Mouse (Mus musculus) liver, embryonic 13.5 days (tissue): Measurements from ENCODE around the gene Pacs1. TPM values are rescaled to one million over a fixed set of nuclear protein-coding genes. Genes with fewer than 3 reads are reported as not detected.

Experiments used
- ATAC-seq: fragments of 200-750 bp; cut with Nextera tagmentation; 2 replicates; pipeline ENCODE4 v1.8.0; 2017; ENCODE audit warnings: low read depth, mild to moderate bottlenecking, moderate number of reproducible peaks, moderate library complexity
- DNase-seq: peaks from one replicate; pipeline ENCODE4 v3.0.0; 2022
- H3K27ac ChIP-seq: fragments of 300-500 bp; sonication (generic); 2 replicates; pipeline ENCODE4 v1.5.1; 2015; ENCODE audit warnings: moderate library complexity, mild to moderate bottlenecking, inconsistent platforms
- H3K27me3 ChIP-seq: fragments of 300-500 bp; sonication (generic); 2 replicates; pipeline ENCODE4 v1.6.1; 2015; ENCODE audit warnings: mild to moderate bottlenecking, inconsistent platforms
- H3K36me3 ChIP-seq: fragments of 300-500 bp; sonication (generic); 2 replicates; pipeline ENCODE4 v1.6.1; 2015; ENCODE audit warnings: mild to moderate bottlenecking, inconsistent platforms
- H3K4me1 ChIP-seq: fragments of 300-500 bp; sonication (generic); replicated peaks from 2 replicates; pipeline ENCODE4 v1.6.1; 2015; ENCODE audit warnings: inconsistent platforms
- H3K4me2 ChIP-seq: fragments of 300-500 bp; sonication (generic); 2 replicates; pipeline ENCODE4 v1.6.1; 2015; ENCODE audit warnings: inconsistent platforms, mild to moderate bottlenecking, moderate library complexity
- H3K4me3 ChIP-seq: fragments of 300-500 bp; sonication (generic); replicated peaks from 2 replicates; pipeline ENCODE4 v1.5.1; 2015; ENCODE audit warnings: mild to moderate bottlenecking, inconsistent platforms
- H3K9ac ChIP-seq: fragments of 300-500 bp; sonication (generic); 2 replicates; pipeline ENCODE4 v1.6.1; 2015; ENCODE audit warnings: mild to moderate bottlenecking, inconsistent platforms
- H3K9me3 ChIP-seq: fragments of 300-500 bp; sonication (generic); replicated peaks from 2 replicates; pipeline ENCODE4 v1.6.1; 2016; ENCODE audit warnings: inconsistent platforms
- WGBS: fragments of 180-500 bp; shearing (Covaris S2); methylation state at CpG from one replicate; pipeline ENCODE4 v1.1.7; 2015; ENCODE audit not compliant: insufficient replicate concordance; 5-methylcytosine and 5-hydroxymethylcytosine counted together
- polyA plus RNA-seq: library from polyadenylated mRNA; unstranded; fragments of >200 nt; fragmentation: Nextera tagmentation; extraction: Ambion mirVana; gene quantifications from 2 replicates; pipeline ENCODE4 v1.2.1, GENCODE M21; 2015

Gene Pacs1
- 7.7 and 10.4 TPM in 2 replicates for polyA plus RNA-seq

DNA sequence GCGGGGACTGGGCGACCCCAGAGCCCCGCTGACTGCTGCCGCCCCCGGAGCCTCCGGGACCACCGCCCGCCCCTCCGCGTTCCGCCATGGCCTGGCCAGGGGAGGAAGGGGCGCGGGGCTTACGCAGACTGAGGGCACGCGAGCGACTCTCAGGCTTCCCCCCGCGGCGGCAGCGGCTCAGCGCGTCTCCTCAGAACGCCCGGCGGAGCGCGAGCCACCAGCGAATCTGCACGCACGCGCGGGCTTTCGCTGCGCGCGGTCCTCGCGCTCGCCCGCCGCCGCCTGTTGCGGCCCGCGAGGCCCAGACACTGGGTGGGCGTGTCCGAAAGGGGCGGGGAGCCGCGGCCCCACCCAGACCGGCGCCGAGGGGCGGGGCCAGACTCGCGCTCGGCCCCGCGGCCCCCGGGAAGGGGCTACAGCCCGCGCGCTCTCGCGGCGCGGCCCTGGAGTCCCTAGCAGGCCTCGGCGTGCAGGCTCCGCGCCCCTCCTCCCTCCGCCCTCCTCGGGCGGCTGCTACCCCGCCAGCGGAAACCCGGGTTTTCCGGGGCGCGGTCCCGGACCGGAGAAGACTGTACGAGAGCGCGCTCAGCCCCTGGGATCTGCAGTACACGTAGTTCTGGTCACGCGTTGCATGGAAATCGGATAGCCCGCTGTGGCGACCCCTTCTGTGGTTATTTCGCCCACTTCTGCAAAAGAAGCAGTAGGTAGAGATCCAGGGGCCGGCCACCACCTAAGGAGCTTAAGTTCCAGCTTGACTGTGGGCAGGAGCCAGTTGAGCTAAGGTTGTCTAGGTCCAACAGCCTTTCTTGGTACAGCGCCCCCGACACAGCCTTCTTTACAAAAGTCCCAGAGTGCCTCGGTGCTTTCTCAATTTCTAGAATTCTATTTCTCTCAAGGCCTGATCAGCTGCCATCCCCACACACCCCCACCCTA, at the start of gene Pacs1:
Pacs1 (minus strand) TSS at position 319 of the 933 bp plus-strand sequence.
- peak; percentile 79 for ATAC-seq
- Histone ChIP-seq H3K27ac (peak within 1 kb of the TSS; percentile 86), H3K27me3 (no peaks in the 10 kb centered on the region), H3K36me3 (peaks cover 38% of the 10 kb centered on the region), H3K4me2 (peak within 1 kb of the TSS; percentile 100), H3K4me1 (peaks cover 63% of the 10 kb centered on the region), H3K9ac (peak within 1 kb of the TSS; percentile 92), H3K4me3 (peak within 1 kb of the TSS; percentile 90), H3K9me3 (no peaks in the 10 kb centered on the region)
- WGBS = 1% methylated on average over 89 of the region's 97 CpGs
- peak; percentile 78 for DNase-seq

GRCm38 (mm10) chr19:5313189-5313588, 40.3 kb upstream of the Pacs1 start:
- H3K4me1 ChIP-seq = no peaks in the 10 kb centered on the region
- ATAC-seq = no peak
- H3K36me3 ChIP-seq = no peaks in the 10 kb centered on the region
- no peak overlapping the region for H3K4me2 ChIP-seq
- DNase-seq = no peak
- H3K9ac ChIP-seq = no peak overlapping the region
- peaks cover 3% of the 10 kb centered on the region for H3K27me3 ChIP-seq
- no peak overlapping the region for H3K4me3 ChIP-seq
- peaks cover 8% of the 10 kb centered on the region; the same call in 1 of the 2 replicates for H3K9me3 ChIP-seq
- H3K27ac ChIP-seq = no peak overlapping the region
- 76% methylated on average over 8 of the region's 8 CpGs for WGBS

DNA sequence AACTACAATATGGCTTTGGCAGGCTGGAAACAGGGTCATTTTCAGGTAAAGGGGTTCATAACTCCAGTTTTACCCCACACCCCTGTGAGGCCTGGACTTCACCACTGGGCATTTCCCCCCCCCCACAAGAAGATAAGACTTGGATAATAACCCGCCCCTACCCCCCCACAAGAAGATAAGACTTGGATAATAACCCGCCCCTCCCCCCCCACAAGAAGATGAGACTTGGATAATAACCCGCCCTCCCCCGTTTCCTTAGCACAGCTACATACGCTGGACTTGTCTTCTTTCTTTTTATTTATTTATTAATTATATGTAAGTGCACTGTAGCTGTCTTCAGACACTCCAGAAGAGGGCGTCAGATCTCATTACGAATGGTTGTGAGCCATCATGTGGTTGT, 36.1 kb upstream of the Pacs1 start:
- H3K4me2 ChIP-seq = no peak overlapping the region
- H3K4me3 ChIP-seq = no peak overlapping the region
- H3K9ac ChIP-seq = no peak overlapping the region
- 67% methylated on average over 7 of the region's 7 CpGs for WGBS
- no peak overlapping the region for H3K27ac ChIP-seq
- no peaks in the 10 kb centered on the region for H3K36me3 ChIP-seq
- no peak for DNase-seq
- peaks cover 9% of the 10 kb centered on the region for H3K4me1 ChIP-seq
- no peak for ATAC-seq
- no peaks in the 10 kb centered on the region for H3K9me3 ChIP-seq
- H3K27me3 ChIP-seq = peaks cover 26% of the 10 kb centered on the region

GRCm38 (mm10) chr19:5306968-5307734, 34.2 kb upstream of the Pacs1 start:
- H3K36me3 ChIP-seq = no peaks in the 10 kb centered on the region
- H3K27ac ChIP-seq = no peak overlapping the region
- peaks cover 26% of the 10 kb centered on the region for H3K27me3 ChIP-seq
- no peak overlapping the region for H3K9ac ChIP-seq
- no peaks in the 10 kb centered on the region for H3K9me3 ChIP-seq
- H3K4me2 ChIP-seq = peak overlapping the region; percentile 55
- 32% methylated on average over 98 of the region's 98 CpGs for WGBS
- no peak for DNase-seq
- H3K4me1 ChIP-seq = peaks cover 9% of the 10 kb centered on the region
- peak overlapping the region; percentile 32 for H3K4me3 ChIP-seq
- 0 out of 2 replicates have a peak, but pooled peaks have one; percentile 23 for ATAC-seq

DNA sequence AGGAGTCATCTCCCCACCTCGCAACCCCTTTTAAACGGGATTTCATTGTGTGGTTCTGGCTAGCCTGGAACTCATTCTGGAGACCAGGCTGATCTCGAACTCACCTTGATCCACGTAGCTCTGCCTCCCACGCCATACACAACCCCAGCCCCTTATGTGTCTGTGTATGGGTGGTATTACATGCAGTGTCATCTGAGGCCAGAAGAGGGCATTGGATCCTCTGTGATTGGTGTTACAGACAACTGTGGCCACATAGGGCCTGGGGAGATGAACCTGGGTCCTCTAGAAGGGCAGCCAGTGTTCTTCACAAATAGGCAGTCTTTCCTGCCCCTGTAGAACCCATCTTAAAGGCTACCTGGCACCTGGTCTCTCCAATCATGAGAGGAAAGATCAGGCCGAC, 33.4 kb upstream of the Pacs1 start:
- H3K27ac ChIP-seq = no peak overlapping the region
- H3K9ac ChIP-seq = no peak overlapping the region
- H3K9me3 ChIP-seq = no peaks in the 10 kb centered on the region
- no peak for DNase-seq
- no peak overlapping the region for H3K4me2 ChIP-seq
- peaks cover 9% of the 10 kb centered on the region for H3K4me1 ChIP-seq
- no peak for ATAC-seq
- peaks cover 26% of the 10 kb centered on the region for H3K27me3 ChIP-seq
- 60% methylated on average over 6 of the region's 6 CpGs for WGBS
- H3K4me3 ChIP-seq = no peak overlapping the region
- no peaks in the 10 kb centered on the region for H3K36me3 ChIP-seq

- H3K4me2 ChIP-seq = no peak overlapping the region
- no peak overlapping the region for H3K4me3 ChIP-seq
- no peaks in the 10 kb centered on the region for H3K9me3 ChIP-seq
- peaks cover 36% of the 10 kb centered on the region for H3K27me3 ChIP-seq
- no peaks in the 10 kb centered on the region for H3K36me3 ChIP-seq
- peaks cover 12% of the 10 kb centered on the region for H3K4me1 ChIP-seq
- ATAC-seq (no peak), DNase-seq (peak; percentile 20)
- 13% methylated on average over 4 of the region's 4 CpGs for WGBS
- H3K27ac ChIP-seq = no peak overlapping the region
- H3K9ac ChIP-seq = no peak overlapping the region
Observed at GRCm38 (mm10) chr19:5302455-5302854, 29.5 kb upstream of the Pacs1 start.

GRCm38 (mm10) chr19:5300588-5300987, 27.7 kb upstream of the Pacs1 start:
- Histone ChIP-seq H3K27ac (no peak overlapping the region), H3K4me1 (peaks cover 21% of the 10 kb centered on the region), H3K4me3 (no peak overlapping the region), H3K4me2 (no peak overlapping the region), H3K27me3 (peaks cover 24% of the 10 kb centered on the region), H3K36me3 (no peaks in the 10 kb centered on the region), H3K9ac (no peak overlapping the region), H3K9me3 (no peaks in the 10 kb centered on the region)
- ATAC-seq (no peak), DNase-seq (no peak)
- 59% methylated on average over 6 of the region's 6 CpGs for WGBS

- Histone ChIP-seq H3K4me2 (peak within 1 kb of the TSS; percentile 53), H3K9ac (0 out of 2 replicates have a peak within 1 kb of the TSS, but pooled peaks have one; percentile 27), H3K4me3 (peak within 1 kb of the TSS; percentile 22; the same call in 1 of the 2 replicates), H3K9me3 (no peaks in the 10 kb centered on the region), H3K4me1 (peaks cover 34% of the 10 kb centered on the region), H3K27me3 (peaks cover 24% of the 10 kb centered on the region), H3K36me3 (peaks cover 10% of the 10 kb centered on the region; the same call in 1 of the 2 replicates), H3K27ac (no peak within 1 kb of the TSS)
- ATAC-seq (no peak), DNase-seq (no peak)
- WGBS = 21% methylated on average over 32 of the region's 32 CpGs
Observed at GRCm38 (mm10) chr19:5297903-5298800, 25.2 kb upstream of the Pacs1 start, which contains the start of gene Gal3st3. Gene Gal3st3 (plus strand): TSS chr19:5298331.

DNA sequence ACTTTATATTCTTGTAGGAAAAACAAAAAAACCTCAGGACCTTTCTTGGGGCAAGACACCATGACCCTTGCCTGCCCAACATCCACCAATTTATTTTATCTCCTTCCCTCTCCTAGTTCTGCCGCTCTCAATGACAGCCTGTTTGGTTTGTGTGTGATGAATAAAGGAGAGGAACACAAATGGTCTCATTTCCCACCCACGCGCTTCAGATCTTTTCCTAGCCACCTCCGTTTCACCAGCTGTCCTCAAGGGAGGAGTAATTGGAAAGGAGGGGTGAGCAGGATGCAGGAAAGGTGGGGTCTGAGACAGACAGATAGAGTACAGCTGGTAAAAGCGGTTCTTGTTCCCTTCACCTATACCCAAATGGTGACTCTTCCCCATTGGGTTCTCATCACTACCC, 23.7 kb upstream of the Pacs1 start:
- H3K9ac ChIP-seq = 0 out of 2 replicates have a peak overlapping the region, but pooled peaks have one; percentile 75
- WGBS = 66% methylated on average over 5 of the region's 5 CpGs
- H3K27me3 ChIP-seq = peaks cover 24% of the 10 kb centered on the region
- peak overlapping the region; percentile 75 for H3K4me2 ChIP-seq
- no peaks in the 10 kb centered on the region for H3K9me3 ChIP-seq
- peaks cover 25% of the 10 kb centered on the region for H3K36me3 ChIP-seq
- DNase-seq (no peak), ATAC-seq (no peak)
- no peak overlapping the region for H3K4me3 ChIP-seq
- no peak overlapping the region for H3K27ac ChIP-seq
- H3K4me1 ChIP-seq = peaks cover 39% of the 10 kb centered on the region

DNA sequence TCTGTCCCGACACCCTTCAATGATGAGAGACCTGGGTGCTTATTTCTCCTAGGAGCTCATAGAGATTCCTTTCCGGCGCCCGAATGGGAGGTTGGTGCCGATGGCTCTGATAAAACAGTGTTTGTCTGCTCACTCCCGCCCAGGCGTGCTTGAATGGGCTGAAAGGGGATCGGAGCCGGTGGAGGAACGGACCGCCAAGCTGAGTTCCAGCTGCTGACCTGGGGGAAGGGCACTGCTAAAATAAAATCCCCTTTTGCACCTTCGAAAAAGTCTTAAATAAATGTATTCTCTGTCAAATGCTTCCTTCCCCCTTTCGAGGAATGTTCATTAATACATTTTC, 22.8 kb upstream of the Pacs1 start:
- peak; percentile 59 for ATAC-seq
- H3K27me3 ChIP-seq = peaks cover 24% of the 10 kb centered on the region
- peaks cover 34% of the 10 kb centered on the region for H3K36me3 ChIP-seq
- no peak for DNase-seq
- H3K9ac ChIP-seq = peak overlapping the region; percentile 75
- WGBS = 3% methylated on average over 13 of the region's 13 CpGs
- peak overlapping the region; percentile 78 for H3K27ac ChIP-seq
- H3K9me3 ChIP-seq = no peaks in the 10 kb centered on the region
- H3K4me1 ChIP-seq = peaks cover 39% of the 10 kb centered on the region
- H3K4me3 ChIP-seq = peak overlapping the region; percentile 85
- peak overlapping the region; percentile 75 for H3K4me2 ChIP-seq
